Mouse (Mus musculus) CH12F3 (cell line): ENCODE data around the gene Nkx6-1.

Experiments used
- in situ Hi-C: fragments of 300-500 bp; cut with MboI; formaldehyde crosslinking; loops from 2 replicates; pipeline ENCODE4 v1.14.3; 2020; ENCODE audit warnings: low sequenced_read_pairs

Gene Nkx6-1

DNA sequence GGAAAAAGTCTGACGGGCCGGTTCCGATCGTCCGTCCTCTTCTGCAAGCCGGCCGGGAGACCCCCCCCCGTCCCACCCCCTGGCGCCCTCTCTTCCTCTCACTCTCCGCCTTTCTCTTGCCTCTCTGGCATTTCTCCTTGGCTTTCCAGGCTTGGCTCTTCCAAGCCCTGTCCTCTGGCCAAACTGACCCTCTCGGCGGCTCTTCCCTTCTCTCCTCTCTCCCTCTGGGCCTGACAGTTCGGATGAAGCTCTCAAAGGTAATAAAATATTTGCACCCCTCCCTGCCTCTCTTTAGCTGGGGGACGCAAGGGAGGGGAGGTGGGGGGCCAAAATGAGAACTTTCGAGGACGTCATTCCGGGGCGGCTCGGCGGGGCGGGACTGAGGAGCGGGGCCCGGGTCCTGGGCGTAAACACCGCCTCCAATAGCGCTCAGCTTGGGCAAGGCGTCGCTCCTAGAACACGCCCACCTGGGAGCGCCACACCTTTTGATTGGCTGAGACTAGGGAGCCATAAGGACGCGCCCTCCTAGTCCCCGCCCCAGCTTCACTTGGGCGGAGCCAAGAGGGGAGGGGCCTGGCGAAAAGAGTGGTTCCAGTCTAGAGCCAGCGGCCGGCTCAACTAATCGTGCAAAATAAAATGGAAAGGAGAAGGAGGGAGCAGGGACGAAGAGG is at the start of gene Nkx6-1:
Nkx6-1 (minus strand) TSS at position 52 of the 671 bp plus-strand sequence.
- in situ Hi-C loops: no loop called here

DNA sequence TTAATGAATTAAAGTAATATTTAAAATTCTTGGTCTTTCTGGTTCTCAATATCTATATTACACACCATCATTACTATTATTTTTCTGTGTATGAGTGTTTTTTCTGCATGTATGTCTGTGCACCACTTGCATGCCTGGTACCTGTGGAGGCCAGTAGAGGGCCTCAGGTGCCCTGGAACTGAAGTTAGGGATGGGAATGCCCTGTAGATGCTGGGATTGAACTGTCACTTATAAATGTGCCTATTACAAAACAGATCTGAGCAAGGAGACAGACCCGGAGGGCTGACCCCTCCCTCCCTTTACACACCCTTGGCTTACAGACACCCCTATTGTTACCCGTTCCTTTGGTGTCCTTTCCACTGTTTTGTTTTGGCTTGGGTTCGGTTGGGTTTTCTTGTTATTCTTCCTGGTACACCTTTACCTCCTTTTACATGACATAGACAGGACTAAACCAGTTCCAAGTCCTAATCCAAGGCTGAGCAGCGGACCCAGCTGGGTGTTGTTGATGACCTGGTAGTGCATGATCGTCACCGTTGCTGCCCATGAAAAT is 48.3 kb upstream of the Nkx6-1 start:
- in situ Hi-C loops: no loop called here

DNA sequence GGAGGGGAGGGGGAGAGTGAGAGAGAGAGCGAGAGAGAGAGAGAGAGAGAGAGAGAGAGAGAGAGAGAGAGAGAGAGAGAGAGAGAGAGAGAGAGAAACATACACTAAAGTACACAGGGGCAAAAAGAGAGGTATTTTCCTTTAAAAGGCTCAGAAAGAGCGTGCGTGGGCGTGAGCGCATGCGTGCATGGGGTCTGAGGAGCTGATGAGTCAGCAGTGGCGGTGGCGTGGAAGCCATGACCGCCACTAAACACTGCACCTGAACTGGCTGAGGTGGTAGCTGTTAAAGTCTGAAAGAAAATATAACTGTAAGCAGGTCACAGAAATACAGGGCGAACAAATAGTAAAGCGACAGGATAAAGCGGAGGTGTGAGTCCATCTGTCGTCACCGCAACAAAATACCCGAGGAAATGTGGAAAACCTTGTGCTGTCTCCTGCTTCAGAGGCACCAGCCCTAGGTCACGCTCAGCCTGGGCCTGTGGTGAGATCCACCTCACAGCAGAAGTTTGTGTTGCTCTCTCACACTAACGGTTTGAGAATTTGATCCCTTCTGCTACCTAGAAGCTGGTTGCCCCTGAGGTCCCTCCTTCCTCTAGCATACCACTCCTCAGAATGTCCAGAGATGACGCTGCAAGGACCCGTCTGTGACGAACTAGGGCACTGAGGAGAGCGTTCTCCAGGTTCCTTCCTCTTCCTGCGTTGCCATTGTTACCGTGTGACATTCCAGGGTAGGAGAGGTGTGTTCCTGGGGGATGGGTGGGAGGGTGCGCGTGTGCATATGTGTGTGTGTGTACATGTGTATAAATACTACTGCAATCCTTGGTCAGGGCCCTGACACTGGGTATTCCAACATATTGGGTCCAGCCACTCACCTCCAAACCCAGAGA is 38.8 kb upstream of the Nkx6-1 start:
- in situ Hi-C loops: no loop called here

DNA sequence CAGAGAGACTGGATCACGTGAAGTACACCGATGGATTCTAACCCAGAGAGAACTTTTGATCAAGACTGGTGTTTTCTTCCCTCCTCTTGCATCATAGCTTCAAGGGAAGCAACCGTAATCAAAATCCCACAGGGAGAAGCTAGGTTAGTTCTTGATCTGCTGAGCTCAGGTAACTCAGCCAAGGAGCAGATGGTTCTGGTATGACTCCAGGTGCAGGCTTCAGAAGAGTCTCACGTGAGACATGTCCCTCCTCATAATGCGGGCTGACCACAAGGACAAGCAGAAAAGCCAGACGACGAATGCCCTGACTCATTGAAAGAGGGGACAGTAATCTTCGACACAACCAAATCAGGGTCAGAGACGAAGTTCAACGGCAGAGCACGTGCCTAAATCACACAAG is 37.8 kb upstream of the Nkx6-1 start:
- in situ Hi-C loops: no loop called here

DNA sequence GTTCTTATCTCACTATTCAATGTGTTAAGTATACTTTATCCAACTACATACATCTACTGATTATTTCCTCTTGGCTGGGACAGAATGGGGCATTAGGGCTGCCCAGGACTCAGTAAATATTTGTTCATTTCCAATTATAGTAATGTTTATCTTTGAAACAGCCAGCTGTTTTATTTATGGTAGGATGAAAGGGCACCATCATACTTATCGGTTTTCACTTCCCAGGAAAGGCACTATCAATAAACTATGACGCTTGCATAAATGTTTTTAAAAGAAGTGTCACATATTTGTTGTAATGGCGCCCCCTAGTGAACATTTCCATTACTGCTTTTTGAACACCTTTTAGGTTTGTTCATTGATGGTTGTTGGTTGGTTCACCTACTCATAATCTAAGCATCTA is 35.8 kb upstream of the Nkx6-1 start:
- in situ Hi-C loops: no loop called here

DNA sequence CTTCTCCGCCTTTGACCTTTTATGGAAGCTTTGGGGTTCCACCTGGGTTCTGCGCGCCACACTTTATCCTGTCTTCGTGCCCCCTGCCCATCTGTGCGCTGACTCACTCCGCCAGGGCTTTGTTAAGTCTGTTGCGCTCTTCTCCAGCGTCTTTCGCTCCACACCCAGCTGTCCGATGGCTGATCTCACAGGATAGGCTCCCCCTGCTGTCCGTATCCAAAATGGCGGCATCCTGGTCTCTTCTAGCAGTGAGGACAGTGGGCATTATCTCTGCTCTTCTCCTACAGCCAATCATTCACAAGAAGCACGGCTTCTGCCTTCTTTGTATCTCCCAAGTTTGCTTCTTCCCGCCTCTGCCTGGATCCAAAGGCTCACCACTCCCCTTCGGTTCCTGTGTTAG is 23.8 kb upstream of the Nkx6-1 start:
- in situ Hi-C loops: no loop called here

DNA sequence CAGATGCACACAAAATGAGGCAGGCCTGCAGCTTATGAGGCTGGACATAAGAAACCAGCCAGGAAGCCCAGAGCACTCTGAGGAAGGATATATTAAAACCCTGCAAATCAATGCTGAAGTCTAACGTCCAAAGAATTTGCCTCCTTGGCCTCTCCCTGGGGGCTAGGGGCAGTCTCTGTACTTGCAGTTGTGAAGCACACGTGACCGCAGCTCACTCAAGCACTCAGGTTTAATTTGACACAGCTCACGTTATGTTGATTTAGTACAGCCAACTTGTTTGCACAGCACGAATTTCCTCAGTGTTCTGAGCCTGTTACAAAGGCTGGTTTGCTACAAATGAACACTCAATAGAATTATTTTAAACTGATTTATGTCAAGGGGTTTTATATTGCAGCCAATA is 18.5 kb upstream of the Nkx6-1 start:
- in situ Hi-C loops: no loop called here

DNA sequence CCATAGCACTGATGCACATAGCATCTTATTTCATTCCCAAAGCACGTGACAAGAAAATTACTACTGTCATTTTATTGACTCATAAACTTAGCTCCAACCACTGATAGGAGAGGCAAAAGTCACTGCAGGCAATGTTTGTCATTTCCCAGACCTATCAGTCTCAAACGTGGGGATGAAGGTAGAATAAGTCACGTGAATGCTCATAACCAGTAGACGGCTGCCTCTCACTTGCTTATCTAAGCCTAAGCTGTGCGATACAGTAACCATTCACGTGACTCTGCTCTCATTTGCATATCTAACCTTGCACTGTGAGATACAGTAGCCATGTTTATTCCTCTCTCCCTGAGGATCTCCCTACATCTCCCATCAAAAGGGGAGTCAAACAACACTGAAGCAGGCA is 15.5 kb upstream of the Nkx6-1 start:
- in situ Hi-C loops: no loop called here

DNA sequence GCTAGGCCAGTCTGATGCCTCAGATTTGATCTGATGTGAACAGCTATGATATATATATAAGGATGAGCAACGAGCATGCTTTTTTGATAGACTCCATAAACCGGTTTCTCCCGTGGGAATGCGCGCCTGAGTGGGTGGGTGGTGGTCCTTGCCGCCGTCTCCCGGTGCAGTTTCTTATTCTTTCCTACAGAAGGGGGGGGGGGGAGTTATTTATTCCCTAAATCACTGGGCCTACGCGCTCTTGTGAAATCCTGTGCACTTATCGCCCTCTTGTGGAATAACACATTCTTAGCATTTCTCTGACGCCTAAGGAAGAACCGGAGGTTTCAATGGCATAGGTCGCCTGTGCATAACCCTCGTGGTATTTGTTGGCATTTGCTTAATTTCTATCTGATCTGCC is 4.6 kb upstream of the Nkx6-1 start:
- in situ Hi-C loops: no loop called here

DNA sequence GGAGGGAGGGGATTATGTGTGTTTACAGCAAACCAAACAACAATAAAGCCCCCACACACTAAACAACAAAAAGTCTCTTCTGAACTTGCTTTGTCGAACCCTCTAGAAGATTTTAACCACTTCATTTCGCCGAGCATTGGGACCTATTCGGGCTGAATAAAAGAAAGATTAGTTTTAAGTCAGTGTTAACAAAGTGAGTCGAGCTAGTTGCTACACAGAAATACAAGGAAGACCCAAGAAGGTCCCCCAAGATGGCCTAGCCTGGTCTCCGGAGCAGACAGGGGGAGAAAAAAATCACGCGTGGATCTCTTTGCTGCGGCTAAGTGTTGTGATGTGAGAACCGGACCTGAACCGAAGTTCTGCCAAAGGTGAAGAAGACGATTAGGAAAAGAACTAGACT is 3.7 kb upstream of the Nkx6-1 start:
- in situ Hi-C loops: no loop called here

DNA sequence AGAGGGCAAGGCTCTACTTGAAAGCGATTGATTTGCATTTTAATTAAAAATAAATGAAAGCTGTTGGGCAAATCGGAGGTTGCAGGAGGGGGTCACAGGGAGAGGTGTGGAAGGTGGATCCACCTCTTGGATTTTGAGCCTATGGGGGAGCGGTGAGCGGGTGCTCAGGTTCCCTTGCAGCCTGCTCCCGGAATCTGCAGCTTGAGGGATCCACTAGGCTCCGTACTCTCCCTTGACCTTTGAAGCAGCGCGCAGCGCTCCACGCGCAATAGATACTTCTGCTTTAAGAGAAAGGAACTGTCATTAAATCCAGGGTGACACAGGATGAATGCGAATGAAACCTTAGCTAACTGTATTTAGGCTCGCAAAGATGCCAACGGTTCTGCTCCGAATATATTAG is 3.2 kb upstream of the Nkx6-1 start:
- in situ Hi-C loops: no loop called here

DNA sequence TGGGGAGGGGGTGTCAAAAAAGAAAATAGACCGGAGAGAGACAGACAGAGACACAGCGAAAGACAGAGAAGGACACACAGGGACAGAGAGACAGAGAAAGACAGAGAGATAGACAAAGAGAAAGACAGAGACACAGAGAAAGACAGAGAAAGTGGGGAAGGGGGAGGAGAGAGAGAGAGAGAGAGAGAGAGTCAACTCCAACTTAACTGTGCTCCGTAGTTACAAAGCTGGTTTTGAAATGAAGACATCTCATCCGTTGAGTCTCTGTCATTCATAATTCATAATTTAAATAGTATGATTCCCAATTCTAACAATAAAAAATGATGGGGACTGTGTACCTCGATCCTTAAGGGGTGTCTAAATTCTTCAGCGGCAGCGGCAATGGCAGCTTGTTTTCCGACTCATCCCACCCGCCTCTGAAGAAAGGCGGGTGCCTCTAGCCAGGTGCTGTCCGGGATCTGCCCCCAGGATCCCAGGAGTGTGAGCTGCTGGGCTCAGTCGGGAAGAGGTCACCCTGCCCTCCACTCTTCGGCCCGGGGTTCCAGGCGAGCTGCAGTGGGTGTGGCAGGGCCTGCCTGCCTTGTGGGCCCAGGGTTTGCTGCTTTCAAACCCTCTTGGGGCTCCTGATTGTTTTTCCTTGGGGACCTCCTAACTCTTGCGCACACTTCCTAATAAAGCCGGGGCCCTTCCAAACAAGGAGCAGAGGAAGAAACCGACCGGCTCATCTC is 2.6 kb upstream of the Nkx6-1 start:
- in situ Hi-C loops: no loop called here

DNA sequence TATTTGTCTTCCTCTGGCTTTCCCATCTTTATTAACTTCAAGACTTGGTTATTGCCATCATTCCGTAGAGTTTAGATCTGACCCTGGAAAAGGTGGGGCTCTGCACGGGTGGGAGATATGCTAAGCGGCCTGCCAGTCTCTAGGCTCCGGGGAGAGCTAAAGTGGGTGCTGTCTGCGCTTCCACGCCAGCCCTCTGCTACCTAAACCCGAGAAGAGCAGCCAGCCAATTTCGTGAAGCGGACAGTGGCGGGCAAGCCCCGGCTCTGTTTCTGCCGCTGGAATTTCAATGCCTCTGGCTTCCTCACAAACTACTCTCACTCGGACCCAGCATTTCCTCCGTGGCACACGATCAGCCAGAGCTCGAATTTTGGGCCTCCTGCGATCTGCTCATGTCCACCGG is 1.9 kb upstream of the Nkx6-1 start:
- in situ Hi-C loops: no loop called here

DNA sequence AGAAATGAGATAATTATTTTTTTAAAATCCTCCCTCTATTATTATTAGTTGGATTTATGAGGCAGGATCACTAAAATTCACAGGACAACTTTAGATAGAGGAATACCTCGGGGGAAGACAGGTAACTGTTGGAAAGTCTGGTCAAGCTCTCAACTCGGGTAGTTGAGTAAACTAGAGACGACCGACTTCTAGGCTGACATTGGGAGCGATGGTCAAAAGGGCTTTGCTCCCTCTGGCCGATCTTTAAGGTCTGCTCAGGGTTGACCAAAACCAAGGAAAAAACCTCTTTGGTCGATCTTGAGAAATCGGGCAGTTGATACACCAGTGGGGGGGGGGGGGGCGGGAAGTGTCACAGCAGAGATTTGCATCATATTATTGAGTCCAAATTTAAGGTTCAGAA is 1.3 kb upstream of the Nkx6-1 start:
- in situ Hi-C loops: no loop called here

DNA sequence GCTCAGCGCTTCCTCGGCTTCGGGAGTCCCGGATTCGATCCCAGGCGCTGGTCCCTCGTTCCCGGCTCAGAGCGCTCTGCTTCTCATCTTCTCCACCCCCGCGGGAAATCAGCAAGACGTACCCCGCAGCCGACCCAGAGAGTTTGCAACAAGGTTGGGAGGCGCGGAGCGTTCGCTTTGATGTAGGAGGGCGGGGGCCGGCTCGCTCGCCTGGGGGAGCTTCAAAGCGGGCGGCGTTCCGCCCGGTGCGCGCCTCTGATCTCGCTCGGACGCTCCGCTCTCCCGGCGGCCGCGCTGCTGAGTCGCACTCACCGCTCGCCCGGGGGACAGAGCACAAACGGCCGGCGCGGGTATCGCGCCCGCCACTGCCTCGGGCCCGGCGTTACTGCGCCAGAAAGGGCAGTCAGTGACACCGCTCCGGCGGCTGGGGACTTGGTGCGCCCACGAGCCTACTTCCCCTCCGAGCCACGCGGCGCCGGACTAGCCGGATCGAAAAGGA is 324 bp downstream of the Nkx6-1 start:
- in situ Hi-C loops: no loop called here

DNA sequence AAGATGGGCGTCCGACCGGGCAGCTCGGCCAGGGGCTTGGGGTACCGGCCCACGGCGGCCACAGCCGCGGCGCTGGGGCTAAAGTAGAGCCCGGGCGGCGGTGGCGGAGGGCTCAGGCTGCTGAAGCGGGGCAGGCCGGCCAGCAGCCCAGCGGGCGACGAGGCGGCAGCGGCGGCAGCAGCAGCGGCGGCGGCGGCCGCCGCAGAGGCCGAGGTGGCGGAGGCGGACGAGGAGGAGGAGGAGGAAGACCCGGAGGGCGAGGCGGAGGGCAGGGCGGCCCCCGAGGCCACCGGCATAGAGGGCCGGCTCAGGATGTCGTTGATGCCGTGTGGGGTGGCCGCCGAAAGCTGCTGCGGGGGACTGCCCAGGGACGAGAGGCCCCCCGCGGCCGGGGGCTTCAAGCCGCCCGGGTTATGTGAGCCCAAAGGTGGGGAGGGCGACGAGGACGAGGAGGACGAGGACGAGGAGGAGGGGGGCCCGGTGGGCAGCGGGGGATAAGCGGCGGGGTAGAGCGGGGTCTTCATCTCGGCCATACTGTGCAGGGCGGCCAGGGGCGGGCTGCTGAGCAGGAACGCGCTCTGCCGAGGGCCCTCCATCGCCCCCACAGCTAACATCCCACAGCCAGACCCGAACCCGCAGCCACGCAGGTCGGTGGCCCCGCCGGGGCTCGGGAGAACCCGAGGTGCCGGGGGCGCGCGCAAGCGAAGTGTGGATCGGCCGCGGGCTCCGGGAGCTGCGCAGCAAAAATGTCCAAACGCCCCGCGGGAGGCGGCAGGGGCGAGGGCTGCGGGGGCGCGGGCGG is 974 bp downstream of the Nkx6-1 start:
- in situ Hi-C loops: no loop called here

DNA sequence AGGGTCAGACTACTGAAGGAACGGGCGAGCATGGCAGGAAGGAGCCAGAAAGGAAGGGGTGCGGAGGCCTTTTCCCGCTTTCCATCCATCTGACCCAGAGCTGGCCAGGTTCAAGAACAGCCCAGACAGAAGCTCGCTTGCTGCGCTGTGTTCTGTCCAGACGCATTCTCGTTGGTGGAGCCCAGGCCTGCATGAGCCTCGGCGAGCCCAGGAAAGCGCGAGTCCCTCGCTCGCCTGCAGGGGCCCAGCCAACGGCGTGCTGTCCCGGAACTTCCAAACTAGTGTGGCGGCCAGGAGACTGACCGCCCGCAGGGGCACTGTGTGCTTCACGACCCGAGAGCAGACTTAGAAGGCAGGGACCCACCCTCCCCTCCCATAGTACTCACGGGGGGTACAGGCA is 1.6 kb downstream of the Nkx6-1 start:
- in situ Hi-C loops: no loop called here

DNA sequence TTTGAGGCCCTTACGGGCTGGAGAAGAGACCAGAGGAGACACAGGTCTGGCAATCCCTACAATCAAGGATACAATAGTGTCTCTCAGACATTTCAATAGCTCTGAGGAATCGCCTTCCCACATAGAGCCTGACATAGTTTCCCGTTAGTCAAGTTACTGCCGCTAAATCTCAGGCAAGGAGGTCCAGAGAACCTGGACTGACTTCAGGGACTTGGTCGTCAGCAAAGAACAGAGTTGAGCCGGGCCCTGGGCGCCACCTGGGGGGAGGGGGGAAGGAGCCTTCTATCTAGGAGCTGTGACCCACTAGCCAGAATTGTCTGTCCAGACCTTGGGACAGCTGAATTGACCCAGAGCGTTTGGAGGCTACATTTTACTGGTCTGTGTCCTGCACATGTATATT is 2.3 kb downstream of the Nkx6-1 start:
- in situ Hi-C loops: no loop called here

DNA sequence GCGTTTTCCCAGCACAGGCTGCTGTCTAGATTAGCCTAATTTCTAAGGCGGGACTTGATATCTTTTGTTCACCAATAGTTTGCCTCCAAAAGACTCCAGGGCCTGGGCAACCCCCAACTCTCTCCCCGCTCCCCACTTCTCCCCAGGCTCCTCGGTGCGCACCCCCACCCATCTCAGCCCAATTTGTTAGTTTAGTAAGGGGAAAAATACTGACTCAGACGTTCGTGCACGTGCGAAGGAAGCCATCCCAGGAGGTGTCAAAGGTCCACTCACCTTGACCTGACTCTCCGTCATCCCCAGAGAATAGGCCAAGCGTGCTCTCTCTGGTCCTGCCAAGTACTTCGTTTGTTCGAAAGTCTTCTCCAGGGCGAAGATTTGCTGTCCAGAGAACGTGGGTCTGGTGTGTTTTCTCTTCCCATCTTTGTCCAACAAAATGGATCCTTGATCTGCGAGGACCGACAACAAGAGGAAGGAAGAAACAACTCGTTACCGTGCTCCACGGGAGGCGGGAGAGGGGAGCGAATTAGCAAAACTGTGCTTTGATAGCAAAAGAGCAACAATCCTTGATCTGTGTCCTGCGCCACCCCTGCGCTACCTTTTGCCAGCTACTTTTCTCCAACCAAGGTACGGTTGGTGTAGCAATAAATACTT is 3.1 kb downstream of the Nkx6-1 start:
- in situ Hi-C loops: no loop called here

DNA sequence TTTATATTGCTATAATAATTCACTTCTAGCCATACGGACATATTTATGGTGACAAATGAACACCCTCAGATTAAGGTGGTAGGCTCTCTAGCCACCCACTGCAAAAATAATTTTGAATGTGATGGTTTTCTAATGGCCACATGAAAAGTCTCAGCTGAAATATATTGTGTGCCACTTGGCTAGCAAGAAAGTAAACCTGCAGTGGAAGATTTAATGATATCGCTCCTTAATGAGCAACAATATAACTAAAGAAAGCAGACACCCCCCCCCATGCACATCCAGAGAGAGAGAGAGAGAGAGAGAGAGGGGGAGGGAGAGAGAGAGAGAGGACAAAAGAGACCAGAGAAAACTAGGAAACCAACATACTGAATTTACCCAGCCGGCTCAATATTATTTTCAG is 4.1 kb downstream of the Nkx6-1 start:
- in situ Hi-C loops: no loop called here
